Mouse (Mus musculus): ENCODE measurements around the gene Card9.

Gene Card9

GRCm38 (mm10) chr2:26325386-26326181 lies 35.1 kb downstream of the Card9 start:
- DNase-seq (ENCODE audit: low read depth) = peak; percentile 81

GRCm38 (mm10) chr2:26324917-26325316 lies 35.8 kb downstream of the Card9 start:
- peak; percentile 39 for DNase-seq (ENCODE audit: low read depth)

- DNase-seq (ENCODE audit: low read depth) = no peak
Observed at GRCm38 (mm10) chr2:26323589-26324325, 37.0 kb downstream of the Card9 start.

- no peak for DNase-seq (ENCODE audit: low read depth)
Observed at GRCm38 (mm10) chr2:26320245-26321185, 40.2 kb downstream of the Card9 start.

GRCm38 (mm10) chr2:26319519-26320244 lies 41.0 kb downstream of the Card9 start:
- no peak for DNase-seq (ENCODE audit: low read depth)

GRCm38 (mm10) chr2:26319109-26319508 lies 41.6 kb downstream of the Card9 start:
- no peak for DNase-seq (ENCODE audit: low read depth)

- DNase-seq (ENCODE audit: low read depth) = no peak
Observed at GRCm38 (mm10) chr2:26317991-26318672, 42.6 kb downstream of the Card9 start.

- no peak for DNase-seq (ENCODE audit: low read depth)
Observed at GRCm38 (mm10) chr2:26317371-26317770, 43.3 kb downstream of the Card9 start.

- DNase-seq (ENCODE audit: low read depth) = peak; percentile 33
Observed at GRCm38 (mm10) chr2:26316576-26317246, 44.0 kb downstream of the Card9 start.

GRCm38 (mm10) chr2:26315925-26316311 lies 44.8 kb downstream of the Card9 start:
- DNase-seq (ENCODE audit: low read depth) = no peak

GRCm38 (mm10) chr2:26315072-26315924 lies 45.4 kb downstream of the Card9 start, which contains the start of gene Gpsm1:
Gene Gpsm1 (plus strand): TSS chr2:26315515.
- DNase-seq (ENCODE audit: low read depth) = peak; percentile 81

- no peak for DNase-seq (ENCODE audit: low read depth)
Observed at GRCm38 (mm10) chr2:26314281-26315071, 46.2 kb downstream of the Card9 start.

GRCm38 (mm10) chr2:26313394-26313793 lies 47.3 kb downstream of the Card9 start:
- no peak for DNase-seq (ENCODE audit: low read depth)

GRCm38 (mm10) chr2:26312812-26313211 lies 47.9 kb downstream of the Card9 start:
- DNase-seq (ENCODE audit: low read depth) = no peak

GRCm38 (mm10) chr2:26311936-26312335 lies 48.8 kb downstream of the Card9 start:
- DNase-seq (ENCODE audit: low read depth) = no peak

- no peak for DNase-seq (ENCODE audit: low read depth)
Observed at GRCm38 (mm10) chr2:26309739-26310138, 51.0 kb downstream of the Card9 start.

- no peak for DNase-seq (ENCODE audit: low read depth)
Observed at GRCm38 (mm10) chr2:26306702-26307101, 54.0 kb downstream of the Card9 start.

- no peak for DNase-seq (ENCODE audit: low read depth)
Observed at GRCm38 (mm10) chr2:26305555-26305954, 55.2 kb downstream of the Card9 start.
